Mouse (Mus musculus) limb, embryonic 13.5 days (tissue): Measurements from ENCODE around the gene Atp11b. TPM values are rescaled to one million over a fixed set of nuclear protein-coding genes. Genes with fewer than 3 reads are reported as not detected.

ENCODE experiments used
- ATAC-seq: fragments of 200-750 bp; cut with Nextera tagmentation; 2 replicates; pipeline ENCODE4 v1.8.0; 2017; ENCODE audit warnings: low read depth, moderate number of reproducible peaks, moderate TSS enrichment; ENCODE audit not compliant: low FRiP score
- H3K27ac ChIP-seq: fragments of 300-500 bp; sonication (generic); 2 replicates; pipeline ENCODE4 v1.5.1; 2015; ENCODE audit warnings: inconsistent platforms, mild to moderate bottlenecking, moderate library complexity
- H3K27me3 ChIP-seq: fragments of 300-500 bp; sonication (generic); 2 replicates; pipeline ENCODE4 v1.6.1; 2015; ENCODE audit warnings: mild to moderate bottlenecking, inconsistent platforms
- H3K36me3 ChIP-seq: fragments of 300-500 bp; sonication (generic); 2 replicates; pipeline ENCODE4 v1.6.1; 2015; ENCODE audit warnings: inconsistent platforms, mild to moderate bottlenecking, moderate library complexity
- H3K4me1 ChIP-seq: fragments of 300-500 bp; sonication (generic); 2 replicates; pipeline ENCODE4 v1.6.1; 2015; ENCODE audit warnings: inconsistent platforms
- H3K4me2 ChIP-seq: fragments of 300-500 bp; sonication (generic); replicated peaks from 2 replicates; pipeline ENCODE4 v1.6.1; 2015; ENCODE audit warnings: inconsistent platforms, mild to moderate bottlenecking, moderate library complexity
- H3K4me3 ChIP-seq: fragments of 300-500 bp; sonication (generic); 2 replicates; pipeline ENCODE4 v1.5.1; 2015; ENCODE audit warnings: moderate library complexity, mild to moderate bottlenecking, inconsistent platforms
- H3K9ac ChIP-seq: fragments of 300-500 bp; sonication (generic); 2 replicates; pipeline ENCODE4 v1.6.1; 2015; ENCODE audit warnings: mild to moderate bottlenecking, inconsistent platforms
- H3K9me3 ChIP-seq: fragments of 300-500 bp; sonication (generic); 2 replicates; pipeline ENCODE4 v1.6.1; 2016; ENCODE audit warnings: inconsistent platforms
- WGBS: fragments of 180-500 bp; shearing (Covaris S2); methylation state at CpG from one replicate; pipeline ENCODE4 v1.1.7; 2015; 5-methylcytosine and 5-hydroxymethylcytosine counted together
- polyA plus RNA-seq: library from polyadenylated mRNA; unstranded; fragments of >200 nt; fragmentation: Nextera tagmentation; extraction: Ambion mirVana; gene quantifications from 2 replicates; pipeline ENCODE4 v1.2.1, GENCODE M21; 2015

Gene Atp11b
- polyA plus RNA-seq, result 28.2 and 30.4 TPM in 2 replicates

GRCm38 (mm10) chr3:35753825-35754767, at the start of gene Atp11b:
TSS of gene Atp11b (plus strand) at chr3:35754106.
- under 1% methylated on average over 93 of the region's 114 CpGs for WGBS
- peak; percentile 93 for ATAC-seq
- H3K4me3 ChIP-seq, result peak within 1 kb of the TSS; percentile 85

GRCm38 (mm10) chr3:35704328-35704613, 49.6 kb upstream of the Atp11b start:
- no peak for ATAC-seq
- H3K27ac ChIP-seq, result no peak overlapping the region
- no peaks in the 10 kb centered on the region for H3K4me1 ChIP-seq
- H3K36me3 ChIP-seq, result no peaks in the 10 kb centered on the region
- no peak overlapping the region for H3K4me2 ChIP-seq
- no peak overlapping the region for H3K4me3 ChIP-seq
- no peaks in the 10 kb centered on the region for H3K9me3 ChIP-seq
- no peaks in the 10 kb centered on the region for H3K27me3 ChIP-seq
- H3K9ac ChIP-seq, result no peak overlapping the region
- WGBS, result 76% methylated on average over 4 of the region's 4 CpGs

More at GRCm38 (mm10) chr3:35753825-35754767, at the start of gene Atp11b:
- no peaks in the 10 kb centered on the region for H3K27me3 ChIP-seq
- no peaks in the 10 kb centered on the region for H3K36me3 ChIP-seq
- peak within 1 kb of the TSS; percentile 89 for H3K27ac ChIP-seq
- H3K4me1 ChIP-seq, result 0 out of 2 replicates have a peak, but pooled peaks cover 7% of the 10 kb centered on the region
- peak within 1 kb of the TSS; percentile 75 for H3K4me2 ChIP-seq
- H3K9ac ChIP-seq, result peak within 1 kb of the TSS; percentile 88
- H3K9me3 ChIP-seq, result no peaks in the 10 kb centered on the region

GRCm38 (mm10) chr3:35719531-35720205, 34.2 kb upstream of the Atp11b start:
- H3K4me3 ChIP-seq, result no peak overlapping the region
- H3K9ac ChIP-seq, result no peak overlapping the region
- 74% methylated on average over 8 of the region's 8 CpGs for WGBS
- no peaks in the 10 kb centered on the region for H3K27me3 ChIP-seq
- H3K4me1 ChIP-seq, result no peaks in the 10 kb centered on the region
- no peak overlapping the region for H3K27ac ChIP-seq
- no peak for ATAC-seq
- no peak overlapping the region for H3K4me2 ChIP-seq
- H3K9me3 ChIP-seq, result no peaks in the 10 kb centered on the region
- no peaks in the 10 kb centered on the region for H3K36me3 ChIP-seq

GRCm38 (mm10) chr3:35720801-35721200, 33.1 kb upstream of the Atp11b start:
- H3K9me3 ChIP-seq, result no peaks in the 10 kb centered on the region
- no peaks in the 10 kb centered on the region for H3K27me3 ChIP-seq
- H3K9ac ChIP-seq, result no peak overlapping the region
- H3K36me3 ChIP-seq, result no peaks in the 10 kb centered on the region
- ATAC-seq, result no peak
- H3K4me1 ChIP-seq, result no peaks in the 10 kb centered on the region
- H3K27ac ChIP-seq, result no peak overlapping the region
- H3K4me2 ChIP-seq, result no peak overlapping the region
- H3K4me3 ChIP-seq, result no peak overlapping the region
- WGBS, result 63% methylated on average over 3 of the region's 3 CpGs

- Histone ChIP-seq H3K4me3 (no peak overlapping the region), H3K36me3 (no peaks in the 10 kb centered on the region), H3K9ac (no peak overlapping the region), H3K4me1 (no peaks in the 10 kb centered on the region), H3K27ac (no peak overlapping the region), H3K4me2 (no peak overlapping the region), H3K27me3 (no peaks in the 10 kb centered on the region), H3K9me3 (no peaks in the 10 kb centered on the region)
- 74% methylated on average over 4 of the region's 4 CpGs for WGBS
- no peak for ATAC-seq
These were observed 32.0 kb upstream of the Atp11b start for GRCm38 (mm10) chr3:35721818-35722446.

GRCm38 (mm10) chr3:35722811-35723210, 31.1 kb upstream of the Atp11b start:
- Histone ChIP-seq H3K9ac (no peak overlapping the region), H3K9me3 (no peaks in the 10 kb centered on the region), H3K4me1 (no peaks in the 10 kb centered on the region), H3K27ac (no peak overlapping the region), H3K27me3 (no peaks in the 10 kb centered on the region), H3K4me2 (no peak overlapping the region), H3K36me3 (no peaks in the 10 kb centered on the region), H3K4me3 (no peak overlapping the region)
- no peak for ATAC-seq
- 86% methylated on average over 7 of the region's 7 CpGs for WGBS

GRCm38 (mm10) chr3:35723586-35724322, 30.2 kb upstream of the Atp11b start:
- 57% methylated on average over 9 of the region's 9 CpGs for WGBS
- Histone ChIP-seq H3K27me3 (no peaks in the 10 kb centered on the region), H3K27ac (no peak overlapping the region), H3K9me3 (no peaks in the 10 kb centered on the region), H3K4me1 (no peaks in the 10 kb centered on the region), H3K4me3 (no peak overlapping the region), H3K36me3 (no peaks in the 10 kb centered on the region), H3K4me2 (no peak overlapping the region), H3K9ac (no peak overlapping the region)
- no peak; the same call in 1 of the 2 replicates for ATAC-seq

GRCm38 (mm10) chr3:35725096-35725495, 28.8 kb upstream of the Atp11b start:
- H3K27me3 ChIP-seq, result no peaks in the 10 kb centered on the region
- H3K4me3 ChIP-seq, result no peak overlapping the region
- no peak for ATAC-seq
- no peaks in the 10 kb centered on the region for H3K9me3 ChIP-seq
- no peak overlapping the region for H3K27ac ChIP-seq
- no peaks in the 10 kb centered on the region for H3K36me3 ChIP-seq
- H3K4me2 ChIP-seq, result no peak overlapping the region
- no peaks in the 10 kb centered on the region for H3K4me1 ChIP-seq
- WGBS, result 28% methylated on average over 7 of the region's 7 CpGs
- no peak overlapping the region for H3K9ac ChIP-seq

GRCm38 (mm10) chr3:35726936-35727335, 27.0 kb upstream of the Atp11b start:
- WGBS, result 71% methylated on average over 1 of the region's 1 CpGs
- no peak overlapping the region for H3K4me3 ChIP-seq

GRCm38 (mm10) chr3:35729490-35729889, 24.4 kb upstream of the Atp11b start:
- Histone ChIP-seq H3K36me3 (no peaks in the 10 kb centered on the region), H3K27ac (no peak overlapping the region), H3K9ac (no peak overlapping the region), H3K4me2 (no peak overlapping the region), H3K27me3 (no peaks in the 10 kb centered on the region), H3K4me1 (no peaks in the 10 kb centered on the region), H3K4me3 (no peak overlapping the region), H3K9me3 (no peaks in the 10 kb centered on the region)
- no peak for ATAC-seq
- WGBS, result 68% methylated on average over 6 of the region's 6 CpGs

More at GRCm38 (mm10) chr3:35726936-35727335, 27.0 kb upstream of the Atp11b start:
- Histone ChIP-seq H3K27ac (no peak overlapping the region), H3K27me3 (no peaks in the 10 kb centered on the region), H3K4me2 (no peak overlapping the region), H3K4me1 (no peaks in the 10 kb centered on the region), H3K9ac (no peak overlapping the region), H3K9me3 (no peaks in the 10 kb centered on the region), H3K36me3 (no peaks in the 10 kb centered on the region)
- no peak for ATAC-seq

GRCm38 (mm10) chr3:35731981-35732777, 21.7 kb upstream of the Atp11b start:
- H3K9ac ChIP-seq, result no peak overlapping the region
- no peak overlapping the region for H3K4me2 ChIP-seq
- H3K4me3 ChIP-seq, result no peak overlapping the region
- no peak overlapping the region for H3K27ac ChIP-seq
- 83% methylated on average over 10 of the region's 10 CpGs for WGBS
- no peaks in the 10 kb centered on the region for H3K27me3 ChIP-seq
- no peaks in the 10 kb centered on the region for H3K4me1 ChIP-seq
- no peaks in the 10 kb centered on the region for H3K36me3 ChIP-seq
- ATAC-seq, result no peak
- H3K9me3 ChIP-seq, result no peaks in the 10 kb centered on the region
